Mouse (Mus musculus) CH12.LX (cell line): Measurements from ENCODE around the gene Ppard. TPM values are rescaled to one million over a fixed set of nuclear protein-coding genes. Genes with fewer than 3 reads are reported as not detected.

Experiments
- DNase-seq: peaks from one replicate; pipeline ENCODE4 v3.0.0-alpha.2; 2013; ENCODE audit errors: extremely low read depth
- H3K27ac ChIP-seq: 2 replicates; pipeline ENCODE4 v1.5.1; 2012; ENCODE audit warnings: low read depth, mild to moderate bottlenecking, control low read depth, moderate library complexity; ENCODE audit not compliant: insufficient read depth
- H3K27me3 ChIP-seq: replicated peaks from 2 replicates; pipeline ENCODE3; 2012; ENCODE audit warnings: inconsistent platforms
- H3K36me3 ChIP-seq, 2 experiments: replicated peaks in 1 of 2; 2 replicates each; pipeline versions ENCODE3 to v1.6.1; 2012; ENCODE audit warnings: inconsistent platforms in 1 of 2, low read length in 1 of 2, mild to moderate bottlenecking in 1 of 2, mixed read lengths in 1 of 2, moderate library complexity in 1 of 2; ENCODE audit not compliant: control insufficient read depth in 1 of 2, insufficient read depth in 1 of 2
- H3K4me1 ChIP-seq, 2 experiments: 2 replicates each; pipeline ENCODE4 v1.6.1; 2012; ENCODE audit warnings: inconsistent platforms in 1 of 2, moderate library complexity in 1 of 2; ENCODE audit not compliant: insufficient read depth in 2 of 2, control insufficient read depth in 1 of 2
- H3K4me2 ChIP-seq: 2 replicates; pipeline ENCODE4 v1.6.1; 2012; ENCODE audit warnings: low read depth, mild to moderate bottlenecking, control low read depth; ENCODE audit not compliant: poor library complexity, insufficient read depth, severe bottlenecking
- H3K4me3 ChIP-seq, 3 experiments: fragments of 150-350 bp in 1 of 3; sonication (generic) in 1 of 3; replicated peaks in 1 of 3; 2 replicates each; pipeline versions ENCODE3 to v1.5.1; 2011 to 2012; ENCODE audit warnings: low read depth in 2 of 3, low read length in 2 of 3, mild to moderate bottlenecking in 2 of 3, moderate library complexity in 2 of 3, control low read depth in 1 of 3, improper control_type of control experiment in 1 of 3, inconsistent platforms in 1 of 3, mixed read lengths in 1 of 3; ENCODE audit not compliant: poor library complexity in 1 of 3
- H3K79me2 ChIP-seq: replicated peaks from 2 replicates; pipeline ENCODE4 v1.6.1; 2012; ENCODE audit warnings: mild to moderate bottlenecking, moderate library complexity; ENCODE audit not compliant: control insufficient read depth, poor library complexity, insufficient read depth, severe bottlenecking; ENCODE audit errors: extremely low read depth
- H3K9ac ChIP-seq: 2 replicates; pipeline ENCODE4 v1.6.1; 2012; ENCODE audit warnings: low read depth, mild to moderate bottlenecking, control low read depth, moderate library complexity; ENCODE audit not compliant: insufficient read depth
- H3K9me3 ChIP-seq: replicated peaks from 2 replicates; pipeline ENCODE3; 2012; ENCODE audit warnings: low read length, inconsistent platforms, mixed read lengths
- BHLHE40 ChIP-seq: IDR thresholded peaks from 2 replicates; pipeline ENCODE4 v1.6.1; 2011; ENCODE audit warnings: mild to moderate bottlenecking, low read depth, low read length, improper control_type of control experiment
- EP300 ChIP-seq: IDR thresholded peaks from 2 replicates; pipeline ENCODE4 v1.6.1; 2011; ENCODE audit warnings: low read length, improper control_type of control experiment
- JUND ChIP-seq: conservative IDR thresholded peaks from 2 replicates; pipeline ENCODE4 v1.6.1; 2011; ENCODE audit warnings: low read depth, low read length, improper control_type of control experiment
- KAT2A ChIP-seq: IDR thresholded peaks from 2 replicates; pipeline ENCODE4 v1.6.1; 2012; ENCODE audit warnings: low read length, improper control_type of control experiment, inconsistent platforms; ENCODE audit not compliant: insufficient replicate concordance
- MAX ChIP-seq: IDR thresholded peaks from 2 replicates; pipeline ENCODE4 v1.6.1; 2011; ENCODE audit warnings: low read length, improper control_type of control experiment
- MAZ ChIP-seq: IDR thresholded peaks from 2 replicates; pipeline ENCODE4 v1.6.1; 2012; ENCODE audit warnings: low read depth, mild to moderate bottlenecking, inconsistent platforms, low read length, improper control_type of control experiment, moderate library complexity
- MXI1 ChIP-seq: IDR thresholded peaks from 2 replicates; pipeline ENCODE4 v1.6.1; 2011; ENCODE audit warnings: mild to moderate bottlenecking, low read depth, low read length, improper control_type of control experiment
- POLR2A ChIP-seq: IDR thresholded peaks from 2 replicates; pipeline ENCODE4 v1.6.1; 2011; ENCODE audit warnings: low read depth, mild to moderate bottlenecking, improper control_type of control experiment, low read length
- POLR2AphosphoS2 ChIP-seq: IDR thresholded peaks from 2 replicates; pipeline ENCODE4 v1.6.1; 2011; ENCODE audit warnings: low read depth, low read length, improper control_type of control experiment
- RAD21 ChIP-seq: IDR thresholded peaks from 2 replicates; pipeline ENCODE4 v1.6.1; 2011; ENCODE audit warnings: low read depth, mild to moderate bottlenecking, low read length, improper control_type of control experiment, moderate library complexity
- SIN3A ChIP-seq: IDR thresholded peaks from 2 replicates; pipeline ENCODE4 v1.6.1; 2012; ENCODE audit warnings: low read length, improper control_type of control experiment, inconsistent platforms
- TBP ChIP-seq: conservative IDR thresholded peaks from 2 replicates; pipeline ENCODE4 v1.6.1; 2011; ENCODE audit warnings: low read depth, low read length, improper control_type of control experiment
- TCF12 ChIP-seq: IDR thresholded peaks from 2 replicates; pipeline ENCODE4 v1.6.1; 2014; ENCODE audit warnings: low read depth, mild to moderate bottlenecking, inconsistent platforms, low read length, improper control_type of control experiment
- USF2 ChIP-seq: conservative IDR thresholded peaks from 2 replicates; pipeline ENCODE4 v1.6.1; 2011; ENCODE audit warnings: low read depth, low read length, improper control_type of control experiment
- ZC3H11A ChIP-seq: IDR thresholded peaks from 2 replicates; pipeline ENCODE4 v1.6.1; 2012; ENCODE audit warnings: low read depth, mild to moderate bottlenecking, inconsistent platforms, low read length, improper control_type of control experiment
- ZKSCAN1 ChIP-seq: IDR thresholded peaks from 2 replicates; pipeline ENCODE4 v1.6.1; 2012; ENCODE audit warnings: low read depth, inconsistent platforms, low read length, improper control_type of control experiment, borderline replicate concordance
- ZMIZ1 ChIP-seq: IDR thresholded peaks from 2 replicates; pipeline ENCODE4 v1.6.1; 2012; ENCODE audit warnings: low read depth, mild to moderate bottlenecking, inconsistent platforms, low read length, improper control_type of control experiment
- ZNF384 ChIP-seq: IDR thresholded peaks from 2 replicates; pipeline ENCODE4 v1.6.1; 2012; ENCODE audit warnings: low read depth, low read length, improper control_type of control experiment, inconsistent platforms
- dilution Hi-C: fragments of 300-500 bp; cut with MboI; formaldehyde crosslinking; loops from 2 replicates; pipeline ENCODE4 v1.14.3; 2020; ENCODE audit warnings: low sequenced_read_pairs; ENCODE audit not compliant: extremely low pct_unique_long_range_greater_than_20kb, extremely low pct_ligation_motif_present
- in situ Hi-C: fragments of 300-500 bp; cut with MboI; formaldehyde crosslinking; loops from 3 replicates; pipeline ENCODE4 v1.14.3; 2019; ENCODE audit warnings: low sequenced_read_pairs, low pct_ligation_motif_present, low pct_unique_long_range_greater_than_20kb, mixed read lengths
- polyA plus RNA-seq: library from polyadenylated mRNA; unstranded; fragments of >175 nt; gene quantifications from 2 replicates; pipeline ENCODE4 v1.2.1, GENCODE M21; 2012; ENCODE audit warnings: low read depth; ENCODE audit not compliant: insufficient read length
- total RNA-seq, 2 experiments: library from RNA; depleted of rRNA; stranded (reverse); fragments of 300-350 nt in 1 of 2; fragments of >200 nt in 1 of 2; gene quantifications; 2 replicates each; pipeline ENCODE4 v1.2.3; 2012 to 2014

Ppard gene
- total and polyA plus RNA-seq, 3 experiments: 2.9 to 15.5 (median 7.3) TPM

DNA sequence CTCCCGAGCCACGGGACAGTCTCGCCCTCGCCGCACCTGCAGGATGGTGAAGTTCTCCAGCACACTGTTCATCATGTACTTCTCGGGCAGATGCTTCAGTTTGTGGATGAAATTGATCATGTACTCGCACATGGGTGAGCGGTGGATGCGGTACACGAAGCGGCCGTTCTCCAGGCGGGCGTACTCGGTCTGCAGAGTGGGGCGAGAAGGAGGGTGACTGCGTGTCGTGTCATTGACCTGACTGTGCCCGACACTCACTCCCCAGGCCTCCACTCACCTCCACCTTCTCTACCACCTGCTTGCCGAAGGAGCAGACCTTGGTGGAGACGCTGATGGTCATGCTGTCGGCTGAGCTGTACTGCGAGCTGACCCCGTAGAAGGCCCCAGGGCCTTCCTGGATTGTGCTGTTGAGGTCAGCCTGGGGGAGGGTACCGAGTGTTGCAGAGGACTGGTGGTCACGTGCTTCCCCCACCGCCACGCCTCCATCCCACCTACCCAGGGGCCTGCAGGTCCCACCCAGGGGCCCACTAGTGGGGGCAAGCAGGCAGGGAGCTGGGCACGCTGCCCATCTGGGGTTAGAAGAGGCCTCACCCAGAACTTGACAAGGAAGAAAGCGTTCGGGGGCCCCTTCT, 100.5 kb downstream of the Ppard start:
- Histone ChIP-seq H3K27me3 (peaks cover 33% of the 10 kb centered on the region), H3K27ac (no peak overlapping the region), H3K4me3 (no peak overlapping the region), H3K9ac (no peak overlapping the region), H3K79me2 (peaks cover 15% of the 10 kb centered on the region), H3K4me1 (peaks cover 9 to 33% of the 10 kb centered on the region in 2 experiments), H3K9me3 (no peaks in the 10 kb centered on the region), H3K36me3 (peaks cover 26 to 29% of the 10 kb centered on the region in 2 experiments)
- DNase-seq: no peak
- dilution Hi-C loops (no loop called here), in situ Hi-C loops (no loop called here)
- TF ChIP-seq POLR2A (no peak), BHLHE40 (0 out of 2 replicates have a peak, but pooled peaks have one; percentile 22)
- TF ChIP-seq, all 38 proteins: peak for 1
- no peak overlapping the region for H3K4me2 ChIP-seq

- Histone ChIP-seq H3K4me3 (no peak overlapping the region), H3K36me3 (peaks cover 12 to 13% of the 10 kb centered on the region in 2 experiments), H3K27ac (no peak overlapping the region), H3K79me2 (no peaks in the 10 kb centered on the region), H3K9ac (no peak overlapping the region), H3K4me2 (no peak overlapping the region), H3K27me3 (peaks cover 46% of the 10 kb centered on the region), H3K9me3 (peaks cover 8% of the 10 kb centered on the region), H3K4me1 (peaks cover 8 to 31% of the 10 kb centered on the region in 2 experiments)
- TF ChIP-seq EP300 (no peak), MAX (no peak), ZMIZ1 (no peak), ZC3H11A (no peak)
- in situ Hi-C loops: no loop called here
- dilution Hi-C loops: no loop called here
- no peak for DNase-seq
Observed at GRCm38 (mm10) chr17:28335267-28335666, 102.8 kb downstream of the Ppard start.

GRCm38 (mm10) chr17:28337547-28337946, 105.0 kb downstream of the Ppard start:
- in situ Hi-C loops (no loop called here), dilution Hi-C loops (no loop called here)
- TF ChIP-seq ZKSCAN1: no peak
- no peak for TF ChIP-seq USF2
- TF ChIP-seq MAZ: no peak
- TF ChIP-seq JUND: no peak
- TF ChIP-seq ZC3H11A: no peak
- TF ChIP-seq SIN3A: no peak
- TF ChIP-seq ZMIZ1: no peak
- no peak for TF ChIP-seq TBP
- TF ChIP-seq MXI1: no peak
- TF ChIP-seq ZNF384: no peak
- TF ChIP-seq TCF12: no peak
- no peak for TF ChIP-seq RAD21
- no peak for TF ChIP-seq POLR2AphosphoS2
- TF ChIP-seq KAT2A: no peak
- no peak for TF ChIP-seq BHLHE40
- Histone ChIP-seq H3K9me3 (peaks cover 11% of the 10 kb centered on the region), H3K4me1 (peaks cover 9 to 14% of the 10 kb centered on the region in 2 experiments), H3K27ac (no peak overlapping the region), H3K9ac (no peak overlapping the region), H3K27me3 (peaks cover 60% of the 10 kb centered on the region), H3K36me3 (no peaks in the 10 kb centered on the region), H3K79me2 (no peaks in the 10 kb centered on the region), H3K4me3 (no peak overlapping the region), H3K4me2 (no peak overlapping the region)
- DNase-seq: no peak
